Mouse (Mus musculus) olfactory bulb, adult 2 months (tissue): ENCODE results near the gene Sulf2. TPM values are rescaled to one million over a fixed set of nuclear protein-coding genes. Genes with fewer than 3 reads are reported as not detected.

Experiments used
- H3K27ac ChIP-seq: fragments of 200-500 bp; 2 replicates; pipeline ENCODE4 v1.5.1; 2012; ENCODE audit warnings: low read depth, low read length; ENCODE audit not compliant: insufficient read depth
- H3K4me1 ChIP-seq: fragments of 200-500 bp; 2 replicates; pipeline ENCODE4 v1.6.1; 2012; ENCODE audit warnings: low read length; ENCODE audit not compliant: control insufficient read depth, insufficient read depth
- H3K4me3 ChIP-seq: fragments of 200-500 bp; 2 replicates; pipeline ENCODE4 v1.5.1; 2012; ENCODE audit warnings: mild to moderate bottlenecking, low read depth, low read length, moderate library complexity; ENCODE audit not compliant: insufficient read depth
- CTCF ChIP-seq: fragments of 200-500 bp; IDR thresholded peaks from 2 replicates; pipeline ENCODE4 v1.5.1; 2012; ENCODE audit warnings: low read depth, mild to moderate bottlenecking, low read length, moderate library complexity; ENCODE audit not compliant: insufficient read depth
- POLR2A ChIP-seq: fragments of 200-500 bp; IDR thresholded peaks from 2 replicates; pipeline ENCODE4 v1.6.1; 2012; ENCODE audit warnings: mild to moderate bottlenecking, low read depth, low read length, moderate library complexity; ENCODE audit not compliant: insufficient read depth
- WGBS: fragments of 180-500 bp; shearing (Covaris S2); methylation state at CpG from one replicate; pipeline ENCODE4 v1.1.7; 2018; 5-methylcytosine and 5-hydroxymethylcytosine counted together
- polyA plus RNA-seq: library from polyadenylated mRNA; stranded (reverse); fragments of >200 nt; gene quantifications from 2 replicates; pipeline ENCODE4 v1.2.4, GENCODE M21; 2012; ENCODE audit warnings: low replicate concordance; ENCODE audit not compliant: missing spikeins, insufficient read depth, insufficient read length

Gene Sulf2
- polyA plus RNA-seq, 1 experiment, result not detected

DNA sequence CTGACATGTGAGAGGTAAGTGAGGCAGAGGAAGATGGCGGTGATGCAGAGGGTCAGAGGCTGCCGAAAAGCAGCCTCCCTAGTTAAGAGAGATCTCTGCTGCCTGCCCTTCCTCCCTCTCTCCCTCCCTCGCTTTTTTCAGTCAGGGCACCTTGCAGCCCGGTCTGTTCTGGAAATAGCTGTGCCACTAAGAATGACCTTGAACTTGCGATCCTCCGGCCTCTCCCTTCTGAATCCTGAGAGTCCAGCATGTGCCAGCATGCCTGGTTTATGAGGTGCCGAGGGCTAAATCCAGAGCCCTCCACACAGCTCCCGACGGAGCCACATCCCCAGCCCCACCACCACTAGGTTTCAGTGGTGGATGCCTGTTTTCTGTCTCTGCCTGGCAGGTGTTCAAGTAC is 49.6 kb downstream of the Sulf2 start:
- WGBS, result 78% methylated on average over 9 of the region's 9 CpGs
- no peak overlapping the region for H3K27ac ChIP-seq

GRCm38 (mm10) chr2:166102893-166103292 is 52.6 kb downstream of the Sulf2 start:
- no peak overlapping the region for H3K27ac ChIP-seq
- peaks cover 33% of the 10 kb centered on the region for H3K4me1 ChIP-seq
- WGBS, result 93% methylated on average over 7 of the region's 7 CpGs
- TF ChIP-seq CTCF (no peak), POLR2A (no peak)
- no peak overlapping the region for H3K4me3 ChIP-seq

More for the DNA sequence above, 49.6 kb downstream of the Sulf2 start:
- TF ChIP-seq POLR2A (no peak), CTCF (no peak)
- Histone ChIP-seq H3K4me3 (no peak overlapping the region), H3K4me1 (peaks cover 20% of the 10 kb centered on the region)

DNA sequence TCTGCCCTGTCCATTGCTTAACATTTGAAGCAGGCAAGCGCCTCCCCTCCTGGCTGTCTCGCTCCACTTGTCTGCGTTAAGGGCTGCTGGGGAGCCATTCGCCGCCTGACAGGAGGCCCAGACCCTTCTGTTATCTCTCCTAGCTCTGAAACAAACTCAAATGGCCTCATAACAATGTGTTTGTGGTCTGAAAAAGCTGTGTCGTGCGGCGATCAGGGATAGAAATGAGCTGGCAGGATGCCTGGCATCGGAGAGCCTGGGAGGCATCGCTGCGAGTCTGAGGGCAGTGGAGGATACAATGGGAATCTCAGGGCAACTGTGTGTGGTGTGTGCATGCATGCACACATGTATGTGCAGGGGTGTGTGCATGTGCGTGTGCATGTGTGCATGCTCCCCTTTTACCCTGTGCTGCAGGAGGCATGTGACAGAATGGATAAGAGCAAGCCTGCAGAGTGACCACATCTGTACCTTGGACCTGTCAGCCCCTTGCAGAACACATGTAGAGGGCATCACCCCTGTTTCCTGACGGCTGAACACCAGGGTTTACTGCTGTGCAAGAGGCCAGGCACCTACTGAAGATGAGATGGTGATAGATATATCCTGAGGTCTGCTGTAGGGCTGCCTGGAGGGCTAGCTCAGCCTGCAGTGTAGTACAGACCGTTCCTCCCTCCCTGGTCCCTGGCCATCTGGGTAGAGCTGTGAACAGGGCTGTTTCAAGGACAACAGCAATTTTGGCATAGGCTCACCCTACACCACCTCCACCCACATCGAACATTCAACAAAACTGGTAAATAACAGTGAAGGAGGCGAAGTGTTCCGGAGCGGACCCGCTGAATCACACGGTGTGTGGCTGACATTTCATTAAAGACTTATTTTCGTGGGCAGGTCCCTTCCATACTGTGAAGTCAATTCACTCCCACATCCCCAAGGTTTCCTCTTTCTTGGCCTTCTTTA is 54.9 kb downstream of the Sulf2 start:
- 49% methylated on average over 21 of the region's 21 CpGs for WGBS
- H3K27ac ChIP-seq, result no peak overlapping the region
- no peak overlapping the region for H3K4me3 ChIP-seq
- TF ChIP-seq CTCF, result no peak
- no peak for TF ChIP-seq POLR2A
- H3K4me1 ChIP-seq, result peaks cover 33% of the 10 kb centered on the region

- peaks cover 33% of the 10 kb centered on the region for H3K4me1 ChIP-seq
These were observed 57.0 kb downstream of the Sulf2 start for GRCm38 (mm10) chr2:166098292-166098933.

GRCm38 (mm10) chr2:166097443-166098291 is 57.8 kb downstream of the Sulf2 start:
- Histone ChIP-seq H3K27ac (no peak overlapping the region), H3K4me3 (no peak overlapping the region), H3K4me1 (peaks cover 28% of the 10 kb centered on the region)
- TF ChIP-seq CTCF (no peak), POLR2A (no peak)
- WGBS, result 71% methylated on average over 18 of the region's 18 CpGs

More at GRCm38 (mm10) chr2:166098292-166098933, 57.0 kb downstream of the Sulf2 start:
- no peak for TF ChIP-seq CTCF
- TF ChIP-seq POLR2A, result no peak
- 83% methylated on average over 15 of the region's 15 CpGs for whole genome bisulfite sequencing
- Histone ChIP-seq H3K27ac (no peak overlapping the region), H3K4me3 (no peak overlapping the region)

GRCm38 (mm10) chr2:166096834-166097233 is 58.6 kb downstream of the Sulf2 start:
- H3K27ac ChIP-seq, result no peak overlapping the region
- TF ChIP-seq CTCF (no peak), POLR2A (no peak)
- H3K4me1 ChIP-seq, result peaks cover 20% of the 10 kb centered on the region
- no peak overlapping the region for H3K4me3 ChIP-seq
- 95% methylated on average over 1 of the region's 1 CpGs for WGBS

DNA sequence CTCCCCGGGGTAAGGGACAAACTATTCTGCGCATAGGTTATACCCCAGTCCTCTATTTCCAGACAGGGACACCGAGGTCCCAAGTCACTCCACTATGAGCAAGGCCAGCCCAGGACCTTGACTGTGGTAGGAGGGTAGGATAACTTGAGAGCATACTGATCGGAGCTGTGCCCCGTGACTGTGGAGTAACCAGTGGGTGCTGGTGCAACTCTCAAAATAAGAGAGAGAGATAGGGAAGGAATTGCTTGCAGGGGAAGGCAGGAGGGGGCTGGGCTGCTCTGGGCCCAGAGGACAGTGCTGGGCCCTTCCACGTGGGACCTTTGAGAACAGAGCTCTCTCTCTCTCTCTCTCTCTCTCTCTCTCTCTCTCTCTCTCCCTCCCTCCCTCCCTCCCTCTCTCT is 59.2 kb downstream of the Sulf2 start:
- Histone ChIP-seq H3K4me1 (peaks cover 17% of the 10 kb centered on the region), H3K27ac (no peak overlapping the region), H3K4me3 (no peak overlapping the region)
- 96% methylated on average over 6 of the region's 6 CpGs for WGBS
- TF ChIP-seq POLR2A (no peak), CTCF (no peak)

- WGBS, result 97% methylated on average over 6 of the region's 6 CpGs
- H3K4me3 ChIP-seq, result no peak overlapping the region
These were observed 63.1 kb downstream of the Sulf2 start for GRCm38 (mm10) chr2:166092412-166092811.

DNA sequence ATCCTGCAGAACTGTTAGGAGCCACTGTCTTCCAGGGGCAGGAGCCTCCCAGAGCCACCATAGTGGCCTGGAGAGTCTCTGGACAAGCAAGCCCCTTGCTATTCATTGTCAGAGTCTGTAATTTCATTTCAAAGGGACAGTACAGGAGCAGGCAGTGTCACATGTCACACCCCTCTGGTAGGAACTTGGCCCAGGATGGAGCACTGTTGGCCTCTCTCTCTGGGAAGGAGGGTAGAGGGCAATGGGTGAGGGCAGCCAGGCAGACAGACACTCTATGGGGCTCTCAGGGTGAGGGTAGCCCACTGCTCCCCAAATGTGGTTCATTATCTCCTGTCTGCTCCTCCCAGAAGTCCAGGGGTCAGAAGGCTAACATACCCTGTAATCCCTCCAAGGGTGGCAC is 63.9 kb downstream of the Sulf2 start:
- H3K4me3 ChIP-seq, result no peak overlapping the region
- H3K27ac ChIP-seq, result no peak overlapping the region
- H3K4me1 ChIP-seq, result peaks cover 5% of the 10 kb centered on the region; the same call in 1 of the 2 replicates
- TF ChIP-seq POLR2A, result no peak
- TF ChIP-seq CTCF, result no peak

More at GRCm38 (mm10) chr2:166092412-166092811, 63.1 kb downstream of the Sulf2 start:
- TF ChIP-seq CTCF, result no peak
- no peak for TF ChIP-seq POLR2A
- H3K27ac ChIP-seq, result no peak overlapping the region
- H3K4me1 ChIP-seq, result peaks cover 5% of the 10 kb centered on the region; the same call in 1 of the 2 replicates
